In the genomic region with DNA sequence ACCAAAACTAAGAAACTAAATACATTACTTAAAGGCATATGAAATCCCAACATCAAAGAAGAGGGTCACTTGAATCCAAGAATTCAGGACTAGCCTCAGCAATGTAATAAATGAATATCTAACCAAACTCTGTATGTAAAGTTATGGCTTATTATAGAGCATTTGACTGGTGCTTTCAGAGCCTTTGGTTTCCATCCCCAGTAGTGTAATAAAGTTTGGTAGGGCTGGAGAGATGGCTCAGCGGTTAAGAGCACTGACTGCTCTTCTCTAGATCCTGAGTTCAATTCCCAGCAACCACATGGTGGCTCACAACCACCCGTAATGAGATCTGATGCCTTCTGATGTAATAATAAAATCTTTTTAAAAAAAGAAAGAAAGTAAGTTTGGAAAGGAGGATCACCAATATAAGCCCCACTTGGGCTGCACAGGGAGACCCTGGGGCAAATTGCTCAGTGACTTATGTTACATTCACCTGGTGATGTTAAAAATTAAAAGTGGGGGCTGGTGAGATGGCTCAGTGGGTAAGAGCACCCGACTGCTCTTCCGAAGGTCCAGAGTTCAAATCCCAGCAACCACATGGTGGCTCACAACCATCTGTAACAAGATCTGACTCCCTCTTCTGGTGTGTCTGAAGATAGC, we compare ENCODE assay signal across 2 mouse cellular contexts. TPM values are rescaled to one million over a fixed set of nuclear protein-coding genes. Genes with fewer than 3 reads are reported as not detected.
"Had no signal": no experiment of that assay in that cellular context is flagged by ENCODE, and none has a peak within 500 bp of the region (broad histone marks: within the 10 kb centered on the region; RNA-seq: fewer than 3 reads in every experiment).

No protein-coding gene starts in this region.

RNA-seq across cellular contexts. Expression of gene Tex14, which starts 59.0 kb away (rescaled TPM):
- polyA plus RNA-seq: liver, postnatal 0 days; stomach, embryonic 14.5 days had no signal
